Mouse (Mus musculus) left cerebral cortex, adult 2 months (tissue): ENCODE data around the gene Igf2bp1. TPM values are rescaled to one million over a fixed set of nuclear protein-coding genes. Genes with fewer than 3 reads are reported as not detected.

Experiments used
- DNase-seq, 2 experiments: peaks; one replicate each; pipeline ENCODE4 v3.0.0; 2021 to 2022; ENCODE audit warnings: low spot score in 2 of 2, mixed read lengths in 1 of 2; ENCODE audit errors: extremely low spot score in 1 of 2
- H3K27ac ChIP-seq: fragments of 200-600 bp; 2 replicates; pipeline ENCODE4 v1.8.1; 2022
- H3K4me3 ChIP-seq: fragments of 200-600 bp; 2 replicates; pipeline ENCODE4 v1.8.1; 2022
- CTCF ChIP-seq: fragments of 200-600 bp; IDR thresholded peaks from 2 replicates; pipeline ENCODE4 v1.8.1; 2022; ENCODE audit warnings: antibody characterized with exemption, mild to moderate bottlenecking, moderate library complexity
- intact Hi-C: fragments of 180-260 bp; cut with DNase I; formaldehyde crosslinking; loops from one replicate; pipeline ENCODE4 v1.15.1; 2025
- total RNA-seq, 2 experiments: library from RNA; stranded (reverse); gene quantifications; 2 replicates each; pipeline ENCODE4 v1.2.3; 2021

Igf2bp1 gene
- total RNA-seq, 2 experiments from 2014 or later: 0.23 to 0.45 TPM

DNA sequence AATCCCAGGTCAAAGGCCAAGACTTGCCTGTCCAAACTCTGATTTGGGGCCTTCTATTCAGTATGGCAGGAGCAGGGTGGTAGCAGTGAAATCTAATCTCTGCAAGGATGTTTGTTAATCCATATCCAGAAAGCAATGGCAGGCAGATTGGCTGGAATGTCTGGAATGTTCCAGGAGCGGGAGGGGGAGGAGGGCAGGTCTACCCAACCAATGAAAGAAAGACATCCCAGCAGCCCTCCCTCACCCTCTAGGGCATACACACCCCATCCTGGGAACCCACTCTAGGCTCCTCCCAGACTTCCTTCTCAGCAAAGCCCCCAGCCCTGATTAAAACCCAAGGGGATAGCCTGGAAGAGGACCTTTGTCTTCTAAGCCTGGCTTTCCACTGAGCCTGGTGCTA is 23.3 kb downstream of the Igf2bp1 start:
- TF ChIP-seq CTCF: no peak
- Histone ChIP-seq H3K4me3 (no peak overlapping the region), H3K27ac (no peak overlapping the region)
- intact Hi-C loops: loop anchor here (5.0 kb wide), 1 partner anchor 155 kb away; no protein-coding TSS in a partner anchor
- no peak for DNase-seq

DNA sequence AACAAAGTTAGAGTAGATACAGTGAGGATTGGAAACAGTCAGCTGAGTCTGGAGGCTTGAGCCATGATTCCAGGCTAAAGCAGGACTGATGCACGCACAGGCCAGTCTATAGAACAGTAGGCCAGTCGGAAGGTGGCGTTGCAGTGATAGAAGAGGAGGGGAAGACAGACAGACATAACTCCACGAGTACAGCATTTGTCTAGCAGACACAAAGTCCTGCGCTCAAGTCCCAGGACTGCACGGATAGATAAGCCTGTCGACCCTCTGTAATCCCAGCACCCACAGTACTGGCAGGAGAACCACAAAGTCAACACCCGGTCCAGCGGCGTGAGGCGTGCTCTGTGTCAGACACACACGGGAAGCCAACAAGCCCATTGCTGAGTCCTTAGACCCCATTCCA is 23.9 kb downstream of the Igf2bp1 start:
- no peak for TF ChIP-seq CTCF
- no peak for DNase-seq
- Histone ChIP-seq H3K4me3 (no peak overlapping the region), H3K27ac (no peak overlapping the region)
- intact Hi-C loops: loop anchor here (5.0 kb wide), 1 partner anchor 155 kb away; no protein-coding TSS in a partner anchor

DNA sequence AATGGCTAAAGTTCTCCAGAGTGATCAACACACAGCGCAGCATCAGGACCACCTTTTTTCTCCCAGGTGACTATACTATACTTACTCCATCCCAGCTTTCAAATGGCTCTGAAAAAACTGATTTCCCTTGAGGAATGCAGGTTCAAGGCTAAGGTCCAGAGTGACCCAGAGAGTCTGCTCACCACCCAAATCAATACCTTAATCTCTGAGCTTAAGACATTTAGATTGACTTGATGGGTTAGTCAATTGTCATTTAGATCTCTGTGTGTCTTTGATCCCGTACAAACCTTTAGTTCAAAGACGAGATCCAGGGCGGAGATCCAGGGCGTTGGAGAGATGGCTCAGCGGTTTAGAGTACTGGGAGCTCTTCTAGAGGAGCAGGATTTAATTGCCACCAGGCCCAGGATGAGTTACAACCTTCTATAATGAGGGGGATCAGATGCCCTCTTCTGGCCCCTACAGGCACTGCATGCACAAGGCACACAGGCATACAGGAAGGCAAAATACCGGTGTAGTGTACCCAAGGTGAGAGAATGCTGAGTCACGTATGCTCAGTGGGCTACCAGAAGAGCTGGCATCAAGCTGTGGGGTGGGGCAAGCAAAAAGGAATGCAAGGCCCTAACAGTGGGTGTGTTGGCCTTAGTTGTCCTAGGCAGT is 24.9 kb downstream of the Igf2bp1 start:
- peak; percentile 45 for TF ChIP-seq CTCF
- intact Hi-C loops: loop anchor here (5.0 kb wide), 1 partner anchor 154 kb away; no protein-coding TSS in a partner anchor
- no peak overlapping the region for H3K4me3 ChIP-seq
- H3K27ac ChIP-seq: no peak overlapping the region
- no peak for DNase-seq

DNA sequence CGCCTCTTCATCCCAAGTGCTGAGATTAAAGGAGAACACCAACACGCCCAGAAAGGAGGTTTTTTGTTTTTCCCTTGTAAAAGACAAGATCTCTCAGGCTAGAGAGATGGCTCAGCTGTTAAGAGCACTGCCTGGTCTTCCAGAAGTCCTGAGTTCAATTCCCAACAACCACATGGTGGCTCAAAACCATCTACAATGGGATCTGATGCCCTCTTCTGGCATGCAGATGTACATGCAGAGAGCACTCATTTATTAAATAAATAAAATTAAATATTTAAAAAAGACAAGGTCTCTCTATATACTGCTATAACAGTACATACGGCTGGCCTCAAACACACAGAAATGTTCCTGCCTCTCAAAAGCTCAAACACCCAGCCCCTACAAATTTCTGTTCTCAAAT is 27.3 kb downstream of the Igf2bp1 start:
- TF ChIP-seq CTCF: peak; percentile 31
- DNase-seq: no peak
- Histone ChIP-seq H3K4me3 (no peak overlapping the region), H3K27ac (no peak overlapping the region)
- intact Hi-C loops: loop anchor here (5.0 kb wide), 1 partner anchor 101 kb away; no protein-coding TSS in a partner anchor

DNA sequence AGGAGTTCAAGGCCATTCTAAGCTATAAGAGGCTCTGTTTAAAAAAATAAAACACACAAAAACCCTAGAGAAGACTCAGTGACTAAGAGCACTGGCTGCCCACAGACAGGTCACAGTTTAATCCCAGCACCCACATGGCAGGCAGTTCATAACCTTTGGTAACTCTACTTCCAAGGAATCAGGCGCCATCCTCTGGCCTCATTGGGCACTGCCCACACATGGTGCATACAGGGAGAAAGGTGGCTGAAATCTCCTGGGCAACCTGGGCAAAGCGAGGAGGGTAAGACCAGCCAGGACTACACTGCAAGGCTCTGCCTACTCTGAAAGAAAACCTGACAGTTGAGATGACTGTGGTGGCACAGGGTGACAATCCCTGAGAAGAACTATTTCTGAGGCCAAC is 29.4 kb downstream of the Igf2bp1 start:
- Histone ChIP-seq H3K4me3 (no peak overlapping the region), H3K27ac (no peak overlapping the region)
- no peak; the same call in 1 of the 2 replicates for TF ChIP-seq CTCF
- intact Hi-C loops: loop anchor here (5.0 kb wide), 1 partner anchor 99 kb away; no protein-coding TSS in a partner anchor
- DNase-seq: no peak

DNA sequence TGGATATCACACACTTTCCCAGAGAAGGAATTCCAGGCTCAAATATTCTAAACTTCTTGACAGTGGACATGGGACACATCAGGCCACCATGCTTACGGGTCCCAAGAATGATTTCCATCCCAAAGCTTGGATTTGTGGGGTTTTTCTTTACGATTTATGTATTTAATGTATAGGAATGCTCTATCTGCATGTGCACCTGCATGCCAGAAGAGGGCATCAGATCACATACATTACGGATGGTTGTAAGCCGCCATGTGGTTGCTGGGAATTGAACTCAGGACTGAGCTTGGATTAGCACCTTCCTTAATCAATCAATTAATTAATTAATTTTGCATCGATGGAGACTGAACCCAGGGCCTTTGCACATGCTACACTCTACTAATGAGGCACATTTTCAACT is 30.0 kb downstream of the Igf2bp1 start:
- no peak overlapping the region for H3K27ac ChIP-seq
- DNase-seq: no peak
- no peak overlapping the region for H3K4me3 ChIP-seq
- intact Hi-C loops: loop anchor here (5.0 kb wide), 1 partner anchor 98 kb away; no protein-coding TSS in a partner anchor
- peak; percentile 10 for TF ChIP-seq CTCF

DNA sequence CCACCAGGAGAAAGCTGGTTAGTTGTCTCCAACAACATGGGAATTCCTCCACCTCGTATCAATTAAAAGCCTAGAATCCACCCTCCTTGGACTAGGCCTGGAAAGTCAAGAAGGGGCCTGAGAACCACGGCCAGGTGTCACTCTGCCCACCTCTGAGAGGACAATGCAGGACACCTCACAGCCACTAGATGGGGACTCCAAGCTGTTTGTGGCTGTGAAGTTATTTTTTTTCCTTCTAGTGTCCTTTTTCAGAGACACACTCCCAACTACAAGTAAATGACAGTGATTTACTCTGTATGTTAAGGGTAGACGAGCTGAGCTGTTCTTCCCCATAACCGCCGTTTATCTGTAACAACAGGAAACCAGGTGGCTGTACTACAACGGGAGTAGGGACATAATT is 32.6 kb downstream of the Igf2bp1 start:
- DNase-seq: no peak
- H3K27ac ChIP-seq: no peak overlapping the region
- TF ChIP-seq CTCF: no peak; the same call in 1 of the 2 replicates
- no peak overlapping the region for H3K4me3 ChIP-seq
- intact Hi-C loops: no loop called here

DNA sequence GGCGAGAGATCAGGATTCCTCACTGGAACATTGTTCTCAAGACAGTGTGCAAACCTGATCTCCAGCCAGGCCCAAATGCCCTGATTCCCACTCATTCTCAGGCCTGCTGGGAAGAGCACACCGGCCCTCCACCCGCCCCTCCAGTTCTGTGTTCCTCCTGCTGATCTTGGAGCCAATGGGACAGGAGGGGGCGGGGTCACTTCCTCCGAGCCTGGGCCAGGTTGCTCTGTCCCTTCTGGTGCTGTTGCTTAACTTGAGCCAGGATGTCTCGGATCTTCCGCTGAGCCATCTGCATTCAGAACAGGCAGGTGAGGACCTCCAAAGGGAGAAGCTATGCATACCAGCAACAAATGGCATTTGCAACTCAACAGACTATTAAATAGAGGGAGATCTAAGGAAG is 42.4 kb downstream of the Igf2bp1 start:
- TF ChIP-seq CTCF: no peak
- intact Hi-C loops: no loop called here
- H3K27ac ChIP-seq: no peak overlapping the region
- H3K4me3 ChIP-seq: no peak overlapping the region
- no peak for DNase-seq

DNA sequence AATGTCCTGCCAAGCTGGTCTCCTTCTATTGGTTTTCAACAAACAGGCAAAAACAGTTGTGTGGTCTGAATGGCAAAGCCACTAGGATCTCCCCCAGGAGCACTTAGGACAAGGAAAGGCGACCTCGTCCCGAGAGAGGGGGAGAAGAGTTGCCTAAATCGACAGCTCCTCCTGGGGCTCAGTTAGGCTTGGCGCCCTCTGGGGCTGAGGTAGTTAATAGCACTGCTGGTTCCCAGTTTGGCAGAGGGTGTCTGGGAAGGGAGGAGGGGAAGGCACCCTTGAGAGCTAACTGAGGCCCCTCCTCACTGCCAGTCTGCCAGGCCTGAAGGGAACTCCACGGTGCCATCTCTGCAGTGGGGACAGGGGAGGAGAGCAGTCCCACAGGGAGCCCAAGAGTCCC is 46.6 kb downstream of the Igf2bp1 start:
- TF ChIP-seq CTCF: peak; percentile 13
- intact Hi-C loops: no loop called here
- no peak for DNase-seq
- Histone ChIP-seq H3K4me3 (no peak overlapping the region), H3K27ac (no peak overlapping the region)

DNA sequence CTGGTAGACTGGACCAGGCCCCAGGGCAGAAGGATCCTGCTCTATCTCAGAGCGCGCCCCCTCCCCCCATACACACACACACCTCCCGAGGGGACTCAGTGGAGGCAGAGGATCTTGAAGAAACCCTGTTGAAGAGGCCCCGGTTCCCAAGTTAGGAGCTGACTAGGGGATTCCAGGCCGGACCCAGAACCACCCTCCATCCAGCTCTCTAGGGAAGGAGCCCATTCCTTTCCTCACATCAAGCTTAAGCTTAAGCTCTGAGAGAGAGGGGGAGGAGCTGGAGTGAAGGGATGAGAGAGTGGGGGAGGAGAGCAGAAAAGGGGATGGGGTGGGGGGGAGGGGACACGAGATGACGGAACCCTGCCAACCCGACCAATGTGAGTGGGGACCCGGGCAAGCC is 47.5 kb downstream of the Igf2bp1 start:
- intact Hi-C loops: no loop called here
- no peak for TF ChIP-seq CTCF
- DNase-seq: no peak
- H3K4me3 ChIP-seq: no peak overlapping the region
- no peak overlapping the region for H3K27ac ChIP-seq

DNA sequence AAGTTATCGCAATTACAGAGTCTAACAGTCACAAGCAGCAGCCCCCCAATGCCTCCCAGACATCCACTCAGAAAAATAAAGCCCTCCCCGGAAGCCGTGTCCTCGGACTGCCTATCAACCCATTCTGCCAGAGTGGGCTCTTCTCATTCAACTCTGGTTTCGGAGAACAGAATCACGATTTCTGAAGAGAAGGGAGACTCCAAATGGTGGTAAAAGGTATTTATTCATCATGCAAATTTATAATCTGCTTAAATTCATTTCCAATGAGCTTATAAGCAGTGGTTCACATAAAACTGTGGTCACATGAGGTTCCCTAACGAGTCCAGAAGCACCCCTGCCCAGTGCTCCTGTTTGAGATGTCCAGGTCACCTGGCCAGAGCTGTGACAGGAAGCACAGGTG is 48.3 kb downstream of the Igf2bp1 start:
- no peak for DNase-seq
- peak; percentile 12 for TF ChIP-seq CTCF

DNA sequence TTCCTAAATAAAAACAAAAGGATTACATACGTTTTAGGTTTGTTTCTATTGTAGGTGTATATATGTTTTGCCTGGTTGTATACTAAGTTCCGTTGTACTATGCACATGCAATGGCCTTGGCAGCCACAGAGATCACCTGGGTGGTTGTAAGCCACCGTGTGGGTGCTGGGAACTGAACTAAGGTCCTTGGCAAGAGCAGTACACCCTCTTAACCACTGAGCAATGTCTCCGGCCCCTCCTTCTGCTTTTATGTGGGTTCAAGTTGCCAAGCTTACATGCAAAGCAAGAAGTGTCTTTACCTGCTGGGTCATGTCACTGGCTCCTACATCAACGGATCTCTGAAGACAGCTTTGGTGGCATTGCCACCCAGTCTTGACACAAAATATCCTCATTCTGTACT is 52.4 kb downstream of the Igf2bp1 start:
- no peak for DNase-seq
- H3K27ac ChIP-seq: no peak overlapping the region
- no peak for TF ChIP-seq CTCF
- intact Hi-C loops: no loop called here
- H3K4me3 ChIP-seq: no peak overlapping the region

More for the DNA sequence above, 48.3 kb downstream of the Igf2bp1 start:
- 0 out of 2 replicates have a peak overlapping the region, but pooled peaks have one; percentile 11 for H3K4me3 ChIP-seq
- no peak overlapping the region for H3K27ac ChIP-seq
- intact Hi-C loops: no loop called here

DNA sequence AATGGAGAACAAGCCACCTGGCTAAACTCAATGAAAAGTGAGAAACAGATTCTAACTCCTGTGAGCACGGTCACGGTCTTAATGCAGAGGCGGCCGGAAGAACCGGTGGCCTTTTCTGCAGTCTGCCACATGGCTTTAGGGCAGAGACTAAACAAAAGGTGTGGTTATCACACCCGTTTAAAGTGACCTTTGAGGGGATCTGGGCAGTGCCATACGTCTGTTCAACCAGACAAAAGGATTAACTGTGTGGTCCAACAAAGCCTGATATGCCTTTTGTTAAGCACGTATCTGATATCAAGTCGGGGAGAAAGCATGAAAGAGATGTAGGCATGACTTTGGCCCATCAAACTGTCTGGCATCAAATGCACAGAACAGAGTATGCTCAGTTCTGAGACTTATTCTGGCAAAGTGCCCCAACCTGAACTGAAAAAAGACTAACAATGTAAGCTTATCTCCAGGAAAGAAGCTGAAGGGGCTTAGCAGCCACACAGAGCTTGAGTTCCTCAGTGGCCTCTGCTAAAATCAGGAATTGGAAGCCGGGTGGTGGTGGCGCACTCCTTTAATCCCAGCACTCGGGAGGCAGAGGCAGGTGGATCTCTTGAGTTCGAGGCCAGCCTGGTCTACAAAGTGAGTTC is 59.8 kb downstream of the Igf2bp1 start:
- DNase-seq: no peak
- no peak for TF ChIP-seq CTCF
- intact Hi-C loops: no loop called here
- Histone ChIP-seq H3K27ac (no peak overlapping the region), H3K4me3 (no peak overlapping the region)
